Mouse (Mus musculus) thymus, postnatal 0 days (tissue): Measurements from ENCODE around the gene Man1c1. TPM values are rescaled to one million over a fixed set of nuclear protein-coding genes. Genes with fewer than 3 reads are reported as not detected.

Experiments used
- DNase-seq: peaks from one replicate; pipeline ENCODE4 v3.0.0-alpha.2; 2015; ENCODE audit warnings: low spot score
- polyA plus RNA-seq: library from polyadenylated mRNA; unstranded; fragments of >200 nt; fragmentation: Nextera tagmentation; extraction: Ambion mirVana; gene quantifications from 2 replicates; pipeline ENCODE4 v1.2.1, GENCODE M21; 2015

The Man1c1 gene
- 0.91 and 1.2 TPM in 2 replicates for polyA plus RNA-seq

DNA sequence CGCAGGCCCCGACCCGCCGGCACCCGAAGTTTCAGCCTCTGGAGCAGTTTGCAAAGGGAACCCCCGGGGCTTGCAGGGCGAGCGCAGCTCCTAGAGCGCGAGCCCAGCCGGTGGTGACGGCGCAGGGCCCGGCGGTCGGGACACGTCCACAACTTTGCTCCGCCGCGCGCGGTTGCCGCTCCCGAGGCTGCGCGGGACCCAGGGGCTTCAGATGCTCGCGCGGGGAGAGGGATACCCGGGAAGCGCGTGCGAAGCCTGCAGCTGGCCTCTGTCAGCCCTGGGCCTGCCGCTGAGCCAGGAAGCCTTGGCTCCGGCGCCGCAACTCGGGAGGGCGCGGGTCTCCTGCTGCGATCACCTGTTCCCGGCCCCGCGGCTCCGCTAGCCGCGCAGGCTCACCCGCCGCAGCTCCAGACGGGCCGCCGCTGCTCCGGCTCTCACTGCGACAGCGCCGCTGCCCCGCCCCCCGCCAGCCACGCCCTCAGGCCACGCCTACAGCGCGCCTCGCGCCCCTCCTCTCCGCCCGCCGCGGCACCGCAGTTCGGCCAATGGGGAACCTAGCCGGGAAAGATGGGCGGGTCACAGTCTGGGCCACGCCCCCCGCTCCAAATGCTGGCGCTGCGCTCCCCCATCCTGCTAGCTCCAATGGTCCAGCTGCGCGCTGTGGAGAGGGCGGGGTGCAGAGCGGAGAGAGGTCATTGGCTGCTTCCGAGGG is at the start of gene Man1c1:
Gene Man1c1, minus strand, starts transcription at position 456 of the 712 bp plus-strand sequence.
- peak; percentile 95 for DNase-seq

DNA sequence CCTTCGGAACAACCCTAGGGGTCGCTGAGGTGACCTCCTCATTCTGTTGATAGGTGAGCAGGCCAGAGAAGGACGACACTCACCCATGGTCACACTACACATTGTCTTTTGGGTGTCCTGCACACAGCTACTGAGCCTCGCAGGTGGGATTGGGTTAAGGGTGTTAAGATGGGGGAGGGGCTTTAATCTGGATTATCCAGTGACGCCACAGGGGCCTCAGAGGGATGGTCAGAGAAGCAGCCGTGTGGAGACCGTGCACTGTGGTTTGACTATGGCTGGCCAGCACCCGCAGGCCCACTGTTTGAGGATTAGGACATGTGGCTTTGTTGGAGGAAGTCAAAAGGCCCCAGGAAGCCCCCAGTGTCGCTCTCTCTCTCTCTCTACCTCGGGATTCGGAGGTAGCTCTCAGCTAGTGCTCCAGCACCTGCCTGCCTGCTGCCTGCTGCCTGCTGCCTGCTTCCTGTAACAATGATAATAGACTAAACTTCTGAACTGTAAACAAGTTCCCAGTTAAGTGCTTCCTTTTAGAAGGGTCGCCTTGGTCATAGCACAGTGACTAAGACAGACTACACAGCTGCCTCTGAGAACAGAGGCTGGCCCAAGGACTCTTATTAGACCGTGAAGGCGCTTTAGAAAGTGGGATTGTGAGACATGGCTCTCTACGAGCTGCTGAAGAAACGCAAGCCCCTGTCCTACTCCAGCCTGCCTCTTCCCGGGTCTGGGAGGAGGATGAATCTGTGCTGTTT is 49.6 kb upstream of the Man1c1 start:
- DNase-seq = peak; percentile 66

DNA sequence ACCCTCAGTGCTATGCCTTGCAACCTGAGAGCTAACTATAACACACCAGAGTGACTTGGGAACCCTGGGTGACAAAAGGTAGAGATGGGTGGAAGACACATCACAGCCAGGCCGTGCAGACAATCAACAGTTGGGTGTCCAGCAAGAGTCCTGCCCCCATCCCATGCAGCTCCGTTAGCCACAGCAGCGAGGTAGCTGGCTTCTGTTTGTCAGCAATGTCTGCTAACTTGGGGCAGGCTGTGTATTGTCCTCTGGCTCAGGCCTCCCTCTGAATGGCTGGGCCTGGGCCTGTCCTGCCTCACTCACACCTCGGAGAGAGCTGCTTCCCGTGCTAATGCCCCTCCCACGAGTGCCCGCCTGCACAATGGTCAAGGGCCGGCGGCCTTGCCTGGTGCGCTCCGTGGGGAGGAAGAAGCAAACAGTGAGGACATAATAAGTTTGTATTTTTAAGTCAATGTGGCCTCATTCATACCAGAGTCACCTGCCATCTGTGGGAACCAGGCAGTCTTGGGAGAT is 48.9 kb upstream of the Man1c1 start:
- no peak for DNase-seq

DNA sequence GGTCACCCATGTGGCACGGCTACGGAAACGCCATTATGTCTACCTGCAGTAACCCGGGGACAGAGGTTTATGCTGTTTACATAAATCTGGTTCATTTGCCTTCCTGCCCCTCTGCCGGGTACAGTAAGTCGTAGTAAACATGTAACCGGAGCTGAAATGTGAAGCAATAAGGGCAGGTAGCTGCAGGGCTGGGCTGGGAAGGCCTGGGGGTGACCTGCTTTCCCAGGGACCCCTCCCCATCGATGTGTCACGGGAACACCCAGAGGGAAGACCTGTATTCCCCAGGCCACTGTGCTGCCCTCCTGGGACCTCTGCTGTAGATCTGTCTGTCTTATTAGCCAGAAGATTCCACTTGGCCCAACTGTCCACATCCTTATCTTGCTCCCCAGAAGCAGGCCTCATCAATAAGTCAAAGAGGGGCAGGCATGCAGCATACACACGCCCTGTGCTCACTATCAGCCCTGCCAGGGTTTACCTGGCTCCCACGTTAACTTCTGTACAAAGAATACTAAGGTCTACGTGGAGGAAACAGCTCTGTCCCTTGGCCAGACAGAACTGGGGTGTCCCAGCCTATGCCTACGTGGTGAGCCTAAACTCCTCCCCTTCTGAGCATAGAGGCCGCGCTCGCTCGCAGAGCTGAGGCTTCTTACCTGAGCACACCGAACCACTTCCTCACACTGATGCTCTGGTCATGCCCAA is 47.7 kb upstream of the Man1c1 start:
- DNase-seq = no peak

DNA sequence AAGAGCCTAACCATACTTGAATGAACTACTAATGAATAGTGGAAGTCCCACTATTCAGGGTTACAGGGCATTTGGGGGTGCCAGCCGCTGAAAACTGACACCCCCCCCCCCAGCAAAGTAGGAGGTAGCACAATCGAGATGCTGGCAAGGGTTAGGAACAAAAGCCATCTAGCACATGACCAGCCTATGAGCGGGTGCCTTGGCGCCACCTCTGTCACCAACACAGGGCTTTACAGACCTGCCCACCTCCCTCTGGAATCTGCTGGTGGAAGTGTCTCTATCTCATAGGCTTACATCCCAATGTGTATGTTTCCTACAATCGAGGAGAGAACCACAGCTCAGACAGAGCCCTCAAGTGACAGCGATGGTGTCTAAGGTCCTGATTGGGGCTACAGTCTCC is 46.7 kb upstream of the Man1c1 start:
- DNase-seq = no peak

DNA sequence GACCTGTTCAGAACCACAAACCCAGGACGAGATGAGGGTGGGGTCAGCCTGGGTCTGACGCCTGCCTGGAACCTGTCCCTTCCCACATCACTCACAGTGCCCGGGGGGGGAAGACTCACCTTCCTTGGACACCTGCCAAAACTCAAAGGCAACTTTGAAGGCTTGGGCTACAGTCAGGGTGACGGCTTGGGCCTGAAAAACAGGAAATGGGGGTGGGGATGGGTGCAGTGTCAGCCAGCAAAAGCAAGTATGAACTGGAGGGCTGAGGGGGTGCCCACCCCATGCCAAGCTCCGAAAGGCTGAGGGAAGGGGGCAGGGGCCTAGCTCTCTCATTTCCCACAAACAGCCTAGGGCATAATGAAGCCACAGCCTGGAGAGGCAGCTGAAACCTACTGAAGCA is 46.2 kb upstream of the Man1c1 start:
- peak; percentile 76 for DNase-seq

DNA sequence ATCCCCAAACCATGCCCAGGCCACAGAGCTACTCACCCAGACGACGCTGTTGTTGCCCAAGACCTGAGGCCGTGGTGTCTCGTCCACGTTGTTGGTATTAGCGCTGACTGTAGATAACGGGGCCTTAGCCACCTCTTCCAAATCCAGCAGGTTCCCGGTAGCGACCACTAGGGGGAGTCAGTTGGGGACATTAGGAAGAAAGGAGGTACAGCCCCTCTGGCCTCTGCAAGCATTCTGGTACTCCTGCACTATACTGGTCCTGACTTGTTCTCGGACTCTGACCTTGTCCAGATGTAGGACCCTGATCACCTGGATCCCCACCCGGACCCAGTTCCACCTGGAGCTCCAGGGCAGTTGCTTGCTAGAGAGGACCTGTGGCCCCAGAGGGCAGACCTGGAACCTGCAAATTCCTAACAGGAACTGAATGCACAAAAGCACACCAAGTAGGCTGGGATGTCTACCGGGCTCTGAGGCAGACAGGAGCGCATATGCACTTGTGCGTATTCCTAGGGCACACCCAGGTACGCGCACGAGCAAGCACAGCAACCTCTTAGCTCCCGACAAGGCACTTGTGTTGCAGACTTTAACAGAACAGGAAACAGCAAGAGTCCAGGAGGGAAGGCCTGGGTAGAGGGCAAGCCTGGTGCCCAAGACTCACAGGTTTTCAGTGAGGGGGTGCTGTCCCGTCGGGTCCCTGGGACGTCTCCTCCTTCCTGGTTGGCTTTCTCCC is 45.4 kb upstream of the Man1c1 start:
- peak; percentile 74 for DNase-seq

DNA sequence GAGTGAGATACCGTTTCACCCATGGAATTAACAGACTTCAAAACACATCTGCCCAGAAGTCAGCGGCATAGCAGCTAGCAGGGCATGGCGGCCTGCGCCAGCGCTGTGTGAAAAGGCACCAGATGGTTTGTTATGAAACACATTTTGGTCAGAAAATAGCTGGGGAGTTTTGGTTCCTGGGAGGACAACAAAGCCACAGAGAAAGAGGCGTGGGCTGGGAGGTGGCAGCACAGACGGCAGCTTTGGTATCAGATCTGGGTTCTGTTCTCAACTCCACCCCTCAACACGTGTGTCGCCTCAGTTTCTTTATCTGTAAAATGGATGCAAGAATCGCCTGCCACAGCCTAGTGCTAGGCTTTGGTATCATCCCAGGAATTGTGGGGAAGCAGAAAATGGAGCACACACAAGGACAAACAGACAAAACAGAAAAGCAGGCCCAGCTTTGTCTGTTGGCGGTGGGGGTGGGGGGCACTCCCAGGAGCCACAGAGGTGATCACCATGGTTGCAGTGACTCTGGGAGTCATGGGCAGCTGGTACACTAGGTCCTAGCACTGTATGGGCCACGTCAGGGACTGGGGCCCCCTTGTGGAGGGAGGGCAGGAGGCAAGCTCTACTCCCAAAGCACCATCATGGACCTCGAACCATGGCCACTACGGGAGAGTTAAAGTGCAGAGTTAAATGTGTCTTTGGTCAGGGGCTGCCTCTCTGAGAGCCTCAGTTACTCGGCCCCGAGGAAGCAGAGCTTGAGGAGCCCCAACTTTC is 42.0 kb upstream of the Man1c1 start:
- DNase-seq = no peak

DNA sequence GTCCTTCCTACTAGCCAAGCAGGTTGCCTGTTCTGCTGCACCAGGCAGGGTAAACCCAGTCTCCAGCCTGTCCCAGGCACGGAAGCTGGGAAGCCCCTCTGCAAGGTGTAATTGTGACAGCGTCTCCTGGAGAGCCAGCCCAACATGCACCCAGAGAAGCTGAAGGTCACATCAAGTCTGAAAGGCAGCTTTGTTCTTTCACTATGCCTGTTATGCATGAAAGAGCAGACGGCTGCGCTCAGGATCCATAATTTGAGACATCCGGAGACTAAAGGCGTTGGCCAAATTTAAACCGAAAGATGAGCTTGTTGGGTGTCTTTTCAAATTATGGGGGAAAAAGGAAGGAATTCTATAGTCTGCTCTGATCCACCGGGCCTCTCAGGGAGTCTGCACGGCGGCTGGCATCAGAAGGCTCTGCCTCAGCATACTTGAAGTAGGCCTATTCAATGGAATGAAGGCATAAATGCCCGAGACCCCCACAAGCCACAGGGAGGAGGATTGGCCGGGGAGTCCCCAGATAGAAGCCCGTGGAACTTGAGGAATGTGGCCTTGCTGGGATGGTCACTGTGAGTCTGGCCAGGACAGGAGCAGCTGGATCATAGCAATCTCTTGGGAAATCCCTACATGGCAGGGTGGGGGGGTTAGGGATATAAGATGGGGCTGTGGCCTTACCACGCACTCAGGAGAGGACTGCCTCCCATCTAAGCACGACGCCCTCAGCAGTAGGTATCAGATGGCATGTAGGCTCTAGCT is 40.0 kb upstream of the Man1c1 start:
- no peak for DNase-seq

DNA sequence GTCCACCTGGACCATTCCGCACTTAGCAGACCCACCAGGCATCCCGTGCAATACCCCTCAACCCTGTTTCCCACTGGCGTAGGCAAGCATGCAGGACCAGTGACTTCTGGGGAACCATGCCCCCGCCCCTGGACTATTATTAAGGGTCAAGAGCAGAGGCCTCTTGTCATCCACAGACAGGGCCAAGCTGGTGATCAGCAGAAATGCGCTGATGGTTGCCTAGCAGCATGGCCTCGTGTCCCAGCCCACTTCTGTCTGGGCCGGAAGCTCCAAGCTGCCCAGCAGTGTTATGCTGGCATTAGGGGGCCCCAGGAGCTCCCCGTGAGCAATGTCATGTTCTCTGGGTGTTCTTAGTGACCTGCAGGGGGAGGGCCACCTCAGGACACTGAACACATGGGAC is 37.9 kb upstream of the Man1c1 start:
- DNase-seq = no peak

DNA sequence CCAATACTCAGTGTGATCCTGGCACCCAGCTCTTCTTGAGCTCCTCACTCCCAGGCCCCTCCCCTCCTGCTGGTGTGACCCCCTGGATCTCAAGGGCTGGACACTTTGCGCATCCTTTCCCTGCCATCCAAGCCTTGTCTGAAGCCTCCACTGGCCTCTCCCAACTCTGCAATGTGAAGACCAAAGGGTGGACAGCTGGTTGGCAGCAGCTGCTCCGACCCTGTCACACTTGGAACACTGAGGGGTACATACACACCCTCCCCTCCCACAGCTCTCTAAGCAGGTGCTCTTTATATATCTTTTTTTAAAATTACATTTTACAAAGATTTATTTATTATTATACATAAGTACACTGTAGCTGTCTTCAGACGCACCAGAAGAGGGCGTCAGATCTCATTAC is 36.1 kb upstream of the Man1c1 start:
- DNase-seq = no peak

DNA sequence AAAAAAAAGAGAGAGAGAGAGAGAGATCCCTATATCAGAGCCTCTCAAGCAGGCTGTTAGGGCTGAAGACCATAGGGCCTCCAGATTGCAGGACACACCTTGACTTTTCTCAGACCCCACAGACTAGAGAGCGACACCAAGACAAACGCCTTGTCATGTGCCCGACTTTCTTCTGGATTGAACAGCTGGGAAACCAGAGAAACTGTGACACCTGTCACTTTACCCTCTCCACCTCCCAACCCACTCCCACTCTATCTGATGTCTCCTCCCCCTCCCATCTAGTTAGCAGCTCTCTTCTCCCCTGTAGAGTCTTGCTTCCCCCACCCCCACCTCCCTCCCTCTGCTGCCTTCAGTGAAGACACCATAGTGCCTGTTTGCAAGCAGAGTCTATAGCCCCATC is 35.4 kb upstream of the Man1c1 start:
- DNase-seq = no peak

DNA sequence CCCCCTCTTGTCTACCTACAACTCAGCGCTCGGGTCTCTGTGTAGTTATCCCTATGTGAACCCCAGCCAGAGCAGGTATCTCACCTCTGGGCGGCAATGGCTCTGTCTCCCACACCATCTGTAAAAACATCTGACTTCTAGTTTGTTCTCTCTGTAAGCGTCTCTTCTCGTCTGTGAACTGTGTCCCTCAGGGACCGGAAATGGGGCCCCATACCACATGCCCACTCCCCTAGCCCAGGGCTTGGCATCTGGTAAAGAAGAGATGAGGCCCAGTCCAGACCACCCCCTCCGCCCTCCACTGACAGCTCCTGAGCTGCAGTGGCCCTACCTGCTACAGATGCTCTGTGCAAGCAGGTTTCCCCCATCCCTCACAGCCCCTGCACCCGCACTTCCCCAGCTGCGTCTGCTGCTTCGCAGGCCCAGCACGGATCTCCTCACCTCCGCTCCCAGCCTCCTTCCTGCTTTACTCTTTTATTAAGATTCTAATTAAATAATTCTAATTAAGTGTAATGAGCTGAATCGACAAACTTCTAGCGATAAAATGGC is 33.3 kb upstream of the Man1c1 start:
- peak; percentile 46 for DNase-seq

DNA sequence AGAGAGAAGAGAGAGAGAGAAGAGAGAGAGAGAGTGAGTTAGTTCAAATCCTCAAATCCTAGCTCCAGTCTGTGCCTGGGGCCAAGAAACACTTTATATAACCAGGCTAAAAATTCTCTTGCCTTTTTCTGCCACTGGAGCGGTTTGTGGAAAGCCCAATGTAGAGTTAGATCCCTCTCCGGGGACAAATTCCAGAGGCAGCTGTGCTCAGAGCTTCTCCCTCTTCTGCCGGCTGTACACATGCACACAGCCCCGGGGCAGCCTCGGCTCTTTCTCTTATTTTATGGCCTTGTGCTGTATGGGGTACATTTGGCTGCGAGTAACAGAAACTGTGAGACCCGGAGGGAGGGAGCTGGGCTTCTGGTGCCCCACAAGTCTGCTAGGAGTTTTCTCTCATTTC is 32.1 kb upstream of the Man1c1 start:
- DNase-seq = no peak

DNA sequence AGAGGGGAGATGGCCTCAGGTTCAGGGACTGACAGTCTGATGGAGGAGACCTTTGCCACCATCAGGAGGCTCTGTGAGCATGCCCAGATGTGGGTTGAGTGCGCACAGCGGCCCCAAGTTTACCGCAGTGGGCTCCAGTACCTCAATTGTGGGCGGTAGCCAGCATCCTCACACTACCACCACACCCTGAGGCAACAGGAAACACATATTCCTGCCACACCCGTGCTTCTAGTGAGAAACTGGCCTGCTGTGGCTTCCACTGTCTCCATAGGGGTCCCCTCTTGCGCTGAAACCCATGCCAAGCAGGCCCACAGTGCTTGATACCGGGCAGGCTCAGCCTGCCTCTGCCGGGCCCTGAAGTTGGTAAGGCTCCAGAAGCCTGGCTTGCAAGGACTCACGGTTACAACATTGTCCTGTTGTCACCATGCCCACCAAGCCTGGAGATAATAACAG is 30.6 kb upstream of the Man1c1 start:
- peak; percentile 67 for DNase-seq

DNA sequence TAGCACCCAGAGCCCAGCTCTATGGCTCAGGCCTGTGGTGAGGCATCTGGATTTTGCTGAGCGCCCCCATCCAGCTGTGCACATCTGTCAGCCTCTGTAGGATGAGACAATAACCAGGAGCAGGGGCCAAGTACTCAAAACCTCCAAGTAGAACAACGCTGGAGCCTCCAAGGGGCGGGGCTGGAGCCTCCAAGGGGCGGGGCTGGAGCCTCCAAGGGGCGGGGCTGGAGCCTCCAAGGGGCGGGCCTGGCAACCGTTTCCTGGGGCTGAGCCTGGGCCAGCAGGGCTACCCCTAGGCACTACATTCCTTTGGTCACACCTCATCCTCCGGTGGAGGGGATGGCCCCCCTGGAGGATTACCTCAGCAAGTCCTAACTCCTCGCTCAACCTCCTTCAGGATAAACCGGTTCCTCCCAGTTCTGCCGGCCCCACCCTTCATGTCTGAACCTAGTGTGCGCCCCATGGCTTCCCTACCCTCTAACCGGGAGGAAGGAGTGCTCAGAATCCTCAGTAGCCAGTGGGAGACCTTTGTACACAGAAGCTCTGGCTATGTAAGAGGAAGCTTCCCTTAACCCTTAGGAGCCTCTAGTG is 30.0 kb upstream of the Man1c1 start:
- peak; percentile 40 for DNase-seq

DNA sequence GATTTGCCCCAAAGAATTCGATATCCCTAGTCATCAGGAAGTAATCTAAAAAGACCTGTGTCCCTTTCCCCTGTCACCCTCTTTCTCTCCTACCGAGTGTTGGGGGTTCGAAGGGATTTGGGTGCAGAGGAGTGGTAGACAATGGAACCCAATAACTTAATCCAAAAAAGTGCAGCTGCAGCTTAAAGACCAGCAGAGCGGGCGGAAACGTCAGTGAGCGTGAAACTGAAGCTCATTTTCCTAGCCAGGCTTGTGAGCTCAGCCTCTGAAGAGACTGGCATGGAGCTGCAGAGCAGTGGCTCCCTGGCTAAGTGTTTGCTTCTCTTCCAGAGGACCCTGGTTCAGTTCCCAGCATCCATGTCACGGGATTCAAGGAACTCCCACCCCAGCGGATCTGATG is 29.3 kb upstream of the Man1c1 start:
- DNase-seq = no peak

DNA sequence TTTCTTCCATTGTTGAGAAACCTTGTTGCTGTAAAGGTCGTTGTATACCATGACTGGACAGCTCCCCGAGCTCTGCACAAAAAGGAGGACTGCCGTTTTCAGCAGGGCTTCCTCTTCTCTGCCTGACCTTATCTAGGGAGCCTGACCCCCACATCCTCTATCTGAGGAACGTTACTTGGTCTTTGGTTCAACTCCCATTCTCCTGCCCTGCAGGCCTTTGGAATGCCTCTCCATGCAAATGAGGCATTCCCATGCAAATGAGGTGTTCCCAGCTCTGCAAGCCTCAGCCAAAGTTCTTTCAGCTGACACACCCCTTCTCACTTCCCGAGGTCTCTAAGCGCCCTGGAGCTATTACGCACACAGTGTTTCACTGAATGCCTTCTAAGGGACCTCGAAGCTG is 26.0 kb upstream of the Man1c1 start:
- no peak for DNase-seq

DNA sequence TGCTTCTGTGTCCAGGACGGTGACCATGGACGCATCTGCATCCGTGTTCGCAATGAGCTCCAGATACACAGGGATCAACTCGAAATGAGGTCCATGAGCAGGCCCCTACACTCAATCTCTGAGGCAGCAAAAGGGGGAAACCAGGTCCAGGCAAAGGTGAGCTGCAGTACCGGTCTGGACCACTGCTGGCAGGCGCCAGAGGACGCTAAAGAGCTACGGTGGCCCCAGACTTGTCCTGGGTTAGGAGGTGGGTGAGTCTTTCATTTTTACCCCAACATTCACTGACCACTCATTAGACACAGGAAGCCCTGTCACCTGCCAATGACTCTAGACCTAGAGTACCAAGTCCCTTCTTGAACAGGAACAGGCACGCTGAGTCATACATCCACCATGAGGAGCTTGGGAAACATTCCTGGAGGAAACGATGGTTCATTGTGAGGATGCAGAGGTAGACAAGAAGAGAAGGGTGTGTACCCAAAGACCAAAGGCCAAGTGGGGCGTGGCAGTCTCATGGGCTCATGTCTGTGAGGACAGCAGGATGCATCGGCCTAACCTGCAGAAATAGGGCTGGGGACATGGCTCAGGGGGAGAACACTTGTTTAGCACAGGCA is 21.8 kb upstream of the Man1c1 start:
- DNase-seq = no peak
